25 mouse cellular contexts compared by ENCODE assay signal in genomic region chr4:120875961-120876360, GRCm38 (mm10).
"Had no signal": no experiment of that assay in that cellular context is flagged by ENCODE, and none has a peak within 500 bp of the region (broad histone marks: within the 10 kb centered on the region; RNA-seq: fewer than 3 reads in every experiment).

No protein-coding gene starts in this region.

- ATAC-seq: inflammation-experienced regulatory T-cells, adult 6 months; intestine, embryonic 15.5 days; intestine, postnatal 0 days had no signal

- H3K27me3 ChIP-seq: intestine, embryonic 15.5 days had no signal

- H3K4me1 ChIP-seq: heart, embryonic 12.5 days; intestine, embryonic 15.5 days; liver, embryonic 15.5 days had no signal

- H3K4me2 ChIP-seq: heart, embryonic 12.5 days; hindbrain, embryonic 12.5 days; hindbrain, embryonic 14.5 days; intestine, embryonic 15.5 days; limb, embryonic 12.5 days; liver, embryonic 11.5 days; liver, embryonic 13.5 days; liver, embryonic 15.5 days had no signal

- H3K4me3 ChIP-seq: gastrocnemius, adult 2 months; heart, embryonic 10.5 days; heart, embryonic 12.5 days; hindbrain, embryonic 10.5 days; hindbrain, embryonic 12.5 days; intestine, embryonic 15.5 days; layer of hippocampus, adult 2 months; left cerebral cortex, adult 2 months; limb, embryonic 10.5 days; limb, embryonic 12.5 days; liver, embryonic 13.5 days; liver, embryonic 15.5 days had no signal

- H3K36me3 ChIP-seq: heart, embryonic 10.5 days; heart, embryonic 12.5 days; hindbrain, embryonic 10.5 days; hindbrain, embryonic 12.5 days; intestine, embryonic 15.5 days; limb, embryonic 10.5 days; limb, embryonic 12.5 days; liver, embryonic 13.5 days; liver, embryonic 15.5 days had no signal

- H3K9me3 ChIP-seq: heart, embryonic 10.5 days; heart, embryonic 12.5 days; hindbrain, embryonic 10.5 days; hindbrain, embryonic 12.5 days; intestine, embryonic 15.5 days; limb, embryonic 10.5 days; limb, embryonic 12.5 days; liver, embryonic 13.5 days; liver, embryonic 15.5 days had no signal

- H3K27ac ChIP-seq: gastrocnemius, adult 2 months; heart, embryonic 10.5 days; hindbrain, embryonic 10.5 days; hindbrain, embryonic 12.5 days; hindbrain, embryonic 14.5 days; intestine, embryonic 15.5 days; layer of hippocampus, adult 2 months; left cerebral cortex, adult 2 months; limb, embryonic 10.5 days; limb, embryonic 12.5 days; liver, embryonic 13.5 days; liver, embryonic 15.5 days had no signal

- DNase-seq: gastrocnemius, adult 2 months; gastrocnemius, postnatal 10 days; gastrocnemius, postnatal 25 days; heart, adult 18-20 months; heart, postnatal 10 days; heart, postnatal 4 days; kidney, adult 18-20 months; kidney, adult 8-10 months; kidney, postnatal 25 days; liver; liver, embryonic 13.5 days had no signal

- H3K9ac ChIP-seq: heart, embryonic 12.5 days; hindbrain, embryonic 12.5 days; hindbrain, embryonic 14.5 days; intestine, embryonic 15.5 days; limb, embryonic 12.5 days; liver, embryonic 13.5 days; liver, embryonic 15.5 days had no signal
